Mouse (Mus musculus): ENCODE results near the gene Ifrd2.

Gene Ifrd2

DNA sequence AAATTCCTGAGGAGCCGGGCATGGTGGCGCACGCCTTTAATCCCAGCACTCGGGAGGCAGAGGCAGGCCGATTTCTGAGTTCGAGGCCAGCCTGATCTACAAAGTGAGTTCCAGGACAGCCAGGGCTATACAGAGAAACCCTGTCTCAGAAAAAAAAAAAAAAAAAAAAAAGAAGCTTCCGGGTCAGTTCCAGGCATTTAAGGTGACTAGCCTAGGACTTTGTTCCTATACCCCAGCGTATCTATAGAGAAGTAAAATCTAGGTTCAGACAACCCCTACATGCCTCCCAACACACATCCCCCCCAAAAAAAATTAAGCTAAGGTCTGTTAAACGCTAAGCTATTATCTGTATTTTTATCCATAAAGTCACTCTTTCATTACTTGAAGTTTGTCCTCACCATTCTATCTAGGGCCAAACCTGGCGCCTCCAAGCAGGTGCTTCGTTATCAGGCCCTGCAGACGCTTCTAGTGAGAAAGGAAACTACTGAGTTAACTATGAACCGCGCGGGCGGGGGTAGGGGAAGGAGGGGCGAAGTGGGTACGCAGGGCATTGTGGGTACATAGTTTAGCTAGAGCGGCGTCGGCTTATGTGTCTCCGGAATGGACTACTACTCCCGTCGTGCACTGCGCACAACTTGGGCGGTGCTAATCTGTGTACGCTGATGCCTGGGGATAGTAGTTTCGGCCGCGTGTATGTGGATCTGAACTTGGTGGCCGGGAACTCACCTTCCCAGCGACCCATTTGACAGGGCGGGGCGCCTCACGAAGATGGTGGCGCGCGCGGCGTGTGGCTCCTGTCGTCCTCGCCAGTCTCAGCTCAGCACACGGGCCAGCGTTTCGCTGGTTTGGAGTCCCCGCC lies at the start of gene Ifrd2:
Ifrd2 (plus strand) TSS at position 669 of the 859 bp plus-strand sequence.
- peak; percentile 100 for DNase-seq

DNA sequence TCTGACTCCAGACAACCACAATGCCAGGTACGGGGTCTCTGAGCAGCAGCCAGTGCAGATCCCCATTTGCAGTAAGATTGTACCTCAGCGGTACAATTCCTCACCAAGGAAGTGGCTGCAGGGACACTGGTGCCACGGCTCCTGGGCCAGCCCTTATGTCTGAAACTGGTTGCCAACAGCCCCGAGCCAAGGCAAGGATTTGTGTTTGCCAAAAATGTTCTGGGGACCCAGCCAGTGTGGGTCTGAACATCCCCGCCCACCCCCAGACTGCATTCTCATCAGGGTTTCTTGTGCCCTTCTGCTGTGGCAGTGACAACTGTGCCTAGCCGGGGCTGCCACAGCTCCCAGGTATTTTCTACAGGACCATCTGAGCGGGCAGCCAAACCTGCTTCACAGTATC lies 49.2 kb upstream of the Ifrd2 start:
- DNase-seq: no peak

DNA sequence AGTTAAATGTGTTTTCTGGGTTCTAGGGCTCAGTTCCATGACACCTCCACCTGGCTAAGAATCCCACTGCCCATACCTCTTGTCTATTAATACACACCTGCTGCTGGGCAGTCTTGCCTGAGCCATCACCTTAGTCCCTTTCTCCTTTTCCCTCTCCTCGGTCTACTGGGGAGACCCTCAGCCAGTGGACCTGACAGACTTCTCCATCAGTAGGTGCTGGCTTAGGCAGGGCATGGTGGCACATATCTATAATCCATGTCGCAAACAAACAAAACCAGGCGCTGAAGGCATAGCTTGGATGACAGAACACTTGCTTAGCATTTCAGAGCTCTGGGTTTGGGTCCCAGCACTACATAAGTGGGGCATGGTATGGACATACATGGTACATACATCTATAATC lies 48.7 kb upstream of the Ifrd2 start:
- no peak for DNase-seq

DNA sequence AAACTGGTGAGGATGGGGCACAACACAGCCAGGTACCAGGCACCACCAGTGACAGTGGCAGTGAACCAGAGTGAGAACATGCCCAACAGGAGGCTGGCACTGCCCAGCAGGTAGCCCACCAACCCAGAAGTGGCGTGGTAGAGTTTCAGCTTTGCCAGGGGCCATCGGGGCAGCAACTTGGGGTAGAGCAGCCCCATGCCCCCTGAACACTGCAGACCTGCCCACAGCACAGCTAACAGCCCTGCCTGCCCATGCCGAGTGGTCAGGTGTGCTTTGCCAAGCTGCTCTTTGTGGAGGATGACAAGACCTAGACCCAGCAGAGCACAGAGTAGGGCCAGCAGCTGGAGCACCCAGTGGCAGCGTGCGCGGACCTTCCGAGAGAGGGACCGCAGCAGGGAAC lies 47.5 kb upstream of the Ifrd2 start:
- no peak for DNase-seq

DNA sequence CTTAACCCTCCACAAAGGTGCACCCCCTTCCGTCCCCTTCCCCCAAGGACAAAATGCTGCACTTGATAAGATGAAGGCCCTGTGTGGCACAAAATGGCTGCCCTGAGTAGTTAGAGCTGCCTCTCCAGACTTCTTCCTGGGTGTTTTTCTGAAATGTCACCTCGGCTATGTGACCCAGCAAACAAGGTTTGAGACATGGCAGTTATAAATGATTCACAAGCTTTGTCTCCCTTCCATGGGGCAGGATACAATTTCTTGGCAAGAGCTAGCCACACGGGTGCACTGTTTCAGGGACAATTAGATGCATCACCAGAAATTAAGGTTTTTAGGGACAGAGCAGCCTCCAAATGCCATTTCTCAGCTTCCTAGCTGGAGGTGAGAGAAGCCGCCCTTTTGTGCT lies 47.0 kb upstream of the Ifrd2 start:
- no peak for DNase-seq

DNA sequence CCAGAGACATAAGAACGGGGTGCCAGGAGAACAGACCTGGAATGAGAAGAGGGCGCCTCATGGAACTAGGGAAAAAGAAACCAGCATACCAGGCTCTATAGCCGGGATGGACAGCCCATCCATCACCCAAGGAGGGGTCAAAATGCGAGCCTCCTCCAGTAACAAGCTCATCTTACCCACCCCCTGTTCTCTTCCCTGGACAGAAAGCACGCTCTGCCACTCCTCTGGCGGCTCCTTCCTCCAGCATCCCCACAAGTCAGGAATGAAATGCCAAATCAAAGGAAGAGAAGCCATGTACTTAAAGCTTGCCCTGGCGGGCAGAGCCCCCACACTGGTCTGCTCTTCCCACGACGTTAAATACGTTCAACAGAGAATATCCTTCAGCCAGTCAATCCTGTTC lies 46.4 kb upstream of the Ifrd2 start:
- DNase-seq: no peak

- DNase-seq: peak; percentile 96
Observed at GRCm38 (mm10) chr9:107541474-107542351, 45.7 kb upstream of the Ifrd2 start, which contains the start of the genes Cyb561d2 and Nprl2. Gene Cyb561d2, minus strand, starts transcription at chr9:107542193. Gene Nprl2, plus strand, starts transcription at chr9:107542226.

GRCm38 (mm10) chr9:107542352-107542686 lies 45.1 kb upstream of the Ifrd2 start:
- DNase-seq: no peak

- DNase-seq: no peak
Observed at GRCm38 (mm10) chr9:107542721-107543120, 44.7 kb upstream of the Ifrd2 start.

- DNase-seq: no peak
Observed at GRCm38 (mm10) chr9:107543299-107543698, 44.1 kb upstream of the Ifrd2 start.

GRCm38 (mm10) chr9:107544196-107544700 lies 43.2 kb upstream of the Ifrd2 start:
- DNase-seq: no peak

DNA sequence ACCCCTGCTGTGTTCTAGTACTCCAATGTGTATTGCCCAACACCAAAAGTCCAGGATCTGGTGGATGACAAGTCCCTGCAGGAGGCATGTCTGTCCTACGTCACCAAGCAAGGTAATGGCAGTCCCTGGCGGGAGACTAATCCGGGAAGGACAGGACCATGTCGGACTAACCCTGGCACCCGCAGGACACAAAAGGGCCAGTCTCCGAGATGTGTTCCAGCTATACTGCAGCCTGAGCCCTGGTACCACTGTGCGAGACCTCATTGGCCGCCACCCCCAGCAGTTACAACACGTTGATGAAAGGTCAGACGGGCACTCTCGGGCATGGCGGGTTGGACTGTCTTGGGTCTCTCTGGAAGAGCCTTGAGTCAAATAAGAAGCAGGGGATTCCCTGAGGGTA lies 42.7 kb upstream of the Ifrd2 start:
- DNase-seq: no peak

DNA sequence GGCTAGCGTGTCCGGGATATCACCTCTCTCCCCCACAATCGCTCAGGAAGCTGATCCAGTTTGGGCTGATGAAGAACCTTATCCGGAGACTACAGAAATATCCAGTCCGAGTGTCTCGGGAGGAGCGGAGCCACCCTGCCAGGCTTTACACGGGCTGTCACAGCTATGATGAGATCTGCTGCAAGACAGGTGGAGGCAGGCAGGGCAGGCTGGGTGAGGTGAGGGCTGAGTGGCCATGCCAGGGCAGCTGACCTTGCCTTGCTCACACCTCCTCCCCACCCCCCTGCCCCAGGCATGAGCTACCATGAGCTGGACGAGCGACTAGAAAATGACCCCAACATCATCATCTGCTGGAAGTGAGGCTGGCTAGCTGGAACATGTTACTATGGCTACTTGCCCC lies 42.2 kb upstream of the Ifrd2 start:
- DNase-seq: no peak

- DNase-seq: peak; percentile 86
Observed at GRCm38 (mm10) chr9:107545602-107546001, 41.8 kb upstream of the Ifrd2 start.

- peak; percentile 96 for DNase-seq
Observed at GRCm38 (mm10) chr9:107547026-107547425, 40.4 kb upstream of the Ifrd2 start, which contains the start of gene Zmynd10. Gene Zmynd10, plus strand, starts transcription at chr9:107547298.

DNA sequence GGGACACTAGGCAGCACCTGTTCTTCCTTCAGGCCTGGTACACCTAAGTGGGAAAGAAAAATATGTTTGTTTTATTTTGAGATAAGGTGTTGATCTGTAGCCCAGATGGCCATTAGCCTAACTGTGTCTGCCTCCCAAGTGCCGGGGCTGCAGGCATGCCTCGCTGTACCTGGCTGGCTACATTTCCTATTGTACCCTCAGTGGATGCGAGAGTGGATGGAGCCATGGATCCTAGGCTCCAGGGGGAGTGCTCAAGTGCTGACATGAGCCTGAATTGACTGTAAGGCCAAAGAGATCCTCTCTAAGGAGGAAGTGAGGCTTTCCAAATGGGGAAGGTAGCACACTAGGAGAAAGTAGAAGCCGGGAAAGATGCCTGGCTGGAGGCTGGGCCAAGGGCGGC lies 39.5 kb upstream of the Ifrd2 start:
- no peak for DNase-seq

GRCm38 (mm10) chr9:107548820-107549219 lies 38.6 kb upstream of the Ifrd2 start:
- DNase-seq: no peak

GRCm38 (mm10) chr9:107549297-107550074 lies 38.0 kb upstream of the Ifrd2 start:
- no peak for DNase-seq

GRCm38 (mm10) chr9:107550491-107551116 lies 36.8 kb upstream of the Ifrd2 start:
- peak; percentile 74 for DNase-seq

DNA sequence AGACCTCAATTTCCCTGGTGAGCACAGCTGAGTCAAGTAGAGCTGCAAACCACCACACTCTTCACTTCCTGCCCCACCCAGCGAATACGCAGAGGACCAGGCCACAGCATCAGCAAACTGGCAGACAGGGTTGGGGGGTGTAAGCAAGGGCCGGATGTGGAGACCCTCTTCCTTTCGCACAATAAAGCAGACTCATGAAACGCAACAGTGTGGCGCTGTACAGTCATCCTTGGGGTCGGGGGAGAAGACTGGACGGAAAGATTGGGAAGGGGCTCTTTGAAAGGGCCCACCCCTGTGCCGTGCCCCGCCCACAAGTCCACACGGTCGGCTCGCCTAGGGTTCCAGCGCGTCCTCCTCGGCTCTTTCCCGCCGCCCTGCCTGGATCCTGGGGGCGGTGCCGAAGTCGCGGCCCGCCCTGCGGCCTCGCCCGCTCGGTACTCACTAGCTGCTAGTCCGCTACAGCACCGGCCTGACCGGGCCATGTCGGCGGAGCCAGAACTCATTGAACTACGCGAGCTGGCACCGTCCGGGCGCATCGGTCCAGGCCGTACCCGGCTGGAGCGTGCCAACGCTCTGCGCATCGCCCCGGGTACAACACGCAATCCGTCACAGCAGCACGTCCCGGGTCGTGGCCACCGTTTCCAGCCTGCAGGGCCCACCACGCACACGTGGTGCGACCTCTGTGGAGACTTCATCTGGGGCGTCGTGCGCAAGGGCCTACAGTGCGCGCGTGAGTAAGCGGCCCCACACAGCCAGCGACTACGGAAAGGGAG lies 36.1 kb upstream of the Ifrd2 start, which contains the start of gene Rassf1:
Rassf1 (plus strand) TSS at position 439 of the 773 bp plus-strand sequence.
- peak; percentile 75 for DNase-seq

- DNase-seq: no peak
Observed at GRCm38 (mm10) chr9:107551890-107552355, 35.5 kb upstream of the Ifrd2 start.

Measured in lung, postnatal 36 days (tissue).